Mouse (Mus musculus): ENCODE results near the gene Thbs1. TPM values are rescaled to one million over a fixed set of nuclear protein-coding genes. Genes with fewer than 3 reads are reported as not detected.

The Thbs1 gene
- polyA plus RNA-seq, 1 experiment from 2014 or later: 6.5 TPM

DNA sequence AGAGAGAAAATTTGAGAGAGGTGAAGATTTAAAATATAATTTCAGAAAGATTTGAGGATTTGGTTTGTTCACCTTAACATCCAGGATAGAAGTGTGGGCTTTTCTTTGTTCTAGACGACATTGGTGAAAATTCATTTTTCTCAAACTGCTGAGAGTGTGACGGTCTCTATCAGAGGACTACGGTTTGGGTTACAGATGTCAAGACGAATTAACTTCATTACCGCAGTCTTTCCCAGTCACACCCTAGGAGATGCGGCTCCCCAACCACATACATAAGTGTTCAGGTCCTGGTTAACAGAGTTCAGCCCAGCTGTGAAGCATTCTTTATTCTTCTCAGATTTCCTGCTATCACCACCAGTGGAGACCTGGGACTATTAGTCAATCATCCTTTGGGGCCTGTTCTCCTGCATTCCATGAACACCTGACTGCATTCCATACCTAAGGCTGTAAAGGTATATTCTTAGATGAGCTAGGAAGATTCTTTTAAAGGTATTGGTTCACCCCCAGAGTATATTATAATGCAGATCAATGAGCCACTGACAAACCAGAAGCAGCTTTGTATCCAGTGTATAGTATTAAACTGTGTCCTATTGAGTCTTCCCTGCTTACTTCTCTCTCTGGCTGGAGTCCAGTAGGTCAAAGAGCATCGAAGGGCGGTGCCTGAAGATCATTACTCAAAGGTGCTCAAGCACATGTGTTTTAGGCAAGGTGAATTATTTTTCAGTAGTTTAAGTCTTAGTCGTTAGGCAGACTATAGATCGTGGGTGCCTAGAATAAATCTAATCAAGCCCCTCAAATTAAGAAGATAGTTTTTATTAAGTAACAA lies 63.1 kb downstream of the Thbs1 start:
- H3K27ac ChIP-seq: no peak overlapping the region
- no peak overlapping the region for H3K4me2 ChIP-seq (replicated peaks)
- no peak for DNase-seq (ENCODE audit: low spot score)
- ATAC-seq (ENCODE audit: low FRiP score): no peak
- H3K4me1 ChIP-seq (replicated peaks; ENCODE audit: control insufficient read depth, insufficient read depth, low read length): no peaks in the 10 kb centered on the region
- WGBS: 84% methylated on average over 10 of the region's 10 CpGs
- no peak overlapping the region for H3K4me3 ChIP-seq (replicated peaks; ENCODE audit: low read length)
- 0 out of 2 replicates have a peak, but pooled peaks cover 5% of the 10 kb centered on the region for H3K9me3 ChIP-seq (ENCODE audit: control insufficient read depth, low read length)
- H3K36me3 ChIP-seq (replicated peaks; ENCODE audit: control insufficient read depth, insufficient read depth): no peaks in the 10 kb centered on the region
- no peak overlapping the region for H3K9ac ChIP-seq
- H3K27me3 ChIP-seq (ENCODE audit: control insufficient read depth, insufficient read depth, low read length): no peaks in the 10 kb centered on the region

Other genes with a start within 250 kb of the Thbs1 start
- gene Fsip1, start 145.1 kb downstream of the Thbs1 start, polyA plus RNA-seq (2014; fragmentation: Nextera tagmentation; extraction: Ambion mirVana): 2.5 TPM in 2 replicates